Mouse (Mus musculus) myocyte (in vitro differentiated cells): ENCODE measurements around the gene Snx30. TPM values are rescaled to one million over a fixed set of nuclear protein-coding genes. Genes with fewer than 3 reads are reported as not detected.

Experiments
- H3K27me3 ChIP-seq: one replicate; pipeline ENCODE4 v1.6.1; 2011; ENCODE audit not compliant: control insufficient read depth, insufficient read depth, insufficient read length
- H3K36me3 ChIP-seq: one replicate; pipeline ENCODE4 v1.6.1; 2011; ENCODE audit not compliant: control insufficient read depth, insufficient read depth
- H3K4me2 ChIP-seq: one replicate; pipeline ENCODE4 v1.6.1; 2011; ENCODE audit warnings: low read depth, control low read depth
- H3K4me3 ChIP-seq: one replicate; pipeline ENCODE4 v1.5.1; 2011; ENCODE audit warnings: mild to moderate bottlenecking, control low read depth, moderate library complexity
- H3K79me2 ChIP-seq: one replicate; pipeline ENCODE4 v1.6.1; 2011; ENCODE audit not compliant: control insufficient read depth, insufficient read depth
- H3ac ChIP-seq: one replicate; pipeline ENCODE4 v1.6.1; 2011; ENCODE audit not compliant: control insufficient read depth, insufficient read length
- CEBPB ChIP-seq: IDR thresholded peaks from 2 replicates; pipeline ENCODE4 v1.6.1; 2011; ENCODE audit warnings: mild to moderate bottlenecking, moderate library complexity; ENCODE audit not compliant: poor library complexity, insufficient read depth, severe bottlenecking
- E2F4 ChIP-seq: IDR thresholded peaks from one replicate; pipeline ENCODE4 v1.6.1; 2011; ENCODE audit warnings: mild to moderate bottlenecking, control low read depth, moderate library complexity; ENCODE audit not compliant: insufficient read depth
- MAX ChIP-seq: IDR thresholded peaks from one replicate; pipeline ENCODE4 v1.6.1; 2011; ENCODE audit warnings: low read depth, mild to moderate bottlenecking, control low read depth
- MYOD1 ChIP-seq, 3 experiments: IDR thresholded peaks; one replicate each; pipeline ENCODE4 v1.6.1; 2011; ENCODE audit warnings: control low read depth in 2 of 3, low read depth in 2 of 3, mild to moderate bottlenecking in 2 of 3, moderate library complexity in 1 of 3; ENCODE audit not compliant: insufficient read length in 2 of 3, control insufficient read depth in 1 of 3
- MYOG ChIP-seq, 3 experiments: IDR thresholded peaks; one replicate each; pipeline ENCODE4 v1.6.1; 2011; ENCODE audit warnings: control low read depth in 2 of 3, low read depth in 2 of 3, mild to moderate bottlenecking in 2 of 3; ENCODE audit not compliant: insufficient read length in 2 of 3, control insufficient read depth in 1 of 3, insufficient read depth in 1 of 3
- POLR2A ChIP-seq: IDR thresholded peaks from one replicate; pipeline ENCODE4 v1.6.1; 2011; ENCODE audit warnings: low read depth, mild to moderate bottlenecking, control low read depth, moderate library complexity; ENCODE audit not compliant: insufficient read length
- POLR2AphosphoS2 ChIP-seq: IDR thresholded peaks from one replicate; pipeline ENCODE4 v1.6.1; 2011; ENCODE audit warnings: low read depth, control low read depth; ENCODE audit not compliant: insufficient read length
- REST ChIP-seq: IDR thresholded peaks from one replicate; pipeline ENCODE4 v1.6.1; 2011; ENCODE audit warnings: mild to moderate bottlenecking, control low read depth, moderate library complexity; ENCODE audit not compliant: insufficient read depth, insufficient read length
- SRF ChIP-seq: IDR thresholded peaks from one replicate; pipeline ENCODE4 v1.6.1; 2011; ENCODE audit warnings: low read depth; ENCODE audit not compliant: control insufficient read depth, insufficient read length
- TCF12 ChIP-seq: IDR thresholded peaks from one replicate; pipeline ENCODE4 v1.6.1; 2011; ENCODE audit warnings: mild to moderate bottlenecking, control low read depth; ENCODE audit not compliant: poor library complexity, insufficient read depth, severe bottlenecking
- TCF3 ChIP-seq: IDR thresholded peaks from one replicate; pipeline ENCODE4 v1.6.1; 2011; ENCODE audit warnings: low read depth, control low read depth; ENCODE audit not compliant: insufficient read length
- USF1 ChIP-seq: IDR thresholded peaks from one replicate; pipeline ENCODE4 v1.6.1; 2011; ENCODE audit warnings: low read depth, mild to moderate bottlenecking, control low read depth, moderate library complexity
- polyA plus RNA-seq: library from polyadenylated mRNA; unstranded; fragments of >200 nt; fragmentation: generic; extraction: Trizol; gene quantifications from one replicate; pipeline ENCODE4 v1.2.1, GENCODE M21; 2012; ENCODE audit warnings: missing spikeins

Snx30 gene
- polyA plus RNA-seq, 1 experiment: 2.6 TPM

- no peak overlapping the region for H3ac ChIP-seq
- H3K36me3 ChIP-seq: peaks cover 16% of the 10 kb centered on the region
- no peaks in the 10 kb centered on the region for H3K79me2 ChIP-seq
- no peak overlapping the region for H3K4me2 ChIP-seq
- H3K27me3 ChIP-seq: no peaks in the 10 kb centered on the region
- TF ChIP-seq CEBPB (no peak), SRF (no peak), TCF12 (no peak), POLR2A (no peak), E2F4 (no peak), USF1 (no peak), MYOD1 (IDR thresholded peaks at IDR 0.05; ENCODE audit: control insufficient read depth in 1 of 3, insufficient read length in 2 of 3, low read depth in 2 of 3) (no peak), MYOG (IDR thresholded peaks at IDR 0.05; ENCODE audit: control insufficient read depth in 1 of 3, insufficient read depth in 1 of 3, insufficient read length in 2 of 3, low read depth in 2 of 3) (no peak), TCF3 (no peak), MAX (no peak), POLR2AphosphoS2 (no peak), REST (no peak)
- H3K4me3 ChIP-seq: no peak overlapping the region
Observed at GRCm38 (mm10) chr4:59884136-59884696, 78.6 kb downstream of the Snx30 start.

GRCm38 (mm10) chr4:59886281-59886680 is 80.6 kb downstream of the Snx30 start:
- Histone ChIP-seq H3K4me2 (no peak overlapping the region), H3K36me3 (peaks cover 16% of the 10 kb centered on the region), H3K79me2 (no peaks in the 10 kb centered on the region), H3K4me3 (no peak overlapping the region), H3K27me3 (no peaks in the 10 kb centered on the region), H3ac (no peak overlapping the region)
- TF ChIP-seq REST (no peak), E2F4 (no peak), POLR2AphosphoS2 (no peak), MYOG (IDR thresholded peaks at IDR 0.05; ENCODE audit: control insufficient read depth in 1 of 3, insufficient read depth in 1 of 3, insufficient read length in 2 of 3, low read depth in 2 of 3) (no peak), POLR2A (no peak), MYOD1 (IDR thresholded peaks at IDR 0.05; ENCODE audit: control insufficient read depth in 1 of 3, insufficient read length in 2 of 3, low read depth in 2 of 3) (no peak), TCF12 (no peak), TCF3 (no peak), USF1 (no peak), SRF (no peak), CEBPB (no peak), MAX (no peak)

- no peak for TF ChIP-seq MYOD1 (IDR thresholded peaks at IDR 0.05; ENCODE audit: control insufficient read depth in 1 of 3, insufficient read length in 2 of 3, low read depth in 2 of 3)
- no peaks in the 10 kb centered on the region for H3K27me3 ChIP-seq
- H3ac ChIP-seq: no peak overlapping the region
- H3K4me2 ChIP-seq: no peak overlapping the region
- peaks cover 16% of the 10 kb centered on the region for H3K36me3 ChIP-seq
- no peak overlapping the region for H3K4me3 ChIP-seq
- H3K79me2 ChIP-seq: no peaks in the 10 kb centered on the region
Observed at GRCm38 (mm10) chr4:59887011-59887410, 81.4 kb downstream of the Snx30 start.

GRCm38 (mm10) chr4:59888014-59888413 is 82.4 kb downstream of the Snx30 start:
- H3K4me2 ChIP-seq: no peak overlapping the region
- no peak for TF ChIP-seq REST
- no peak for TF ChIP-seq MYOD1 (IDR thresholded peaks at IDR 0.05; ENCODE audit: control insufficient read depth in 1 of 3, insufficient read length in 2 of 3, low read depth in 2 of 3)
- no peak for TF ChIP-seq CEBPB
- no peak for TF ChIP-seq SRF
- peaks cover 11% of the 10 kb centered on the region for H3K36me3 ChIP-seq
- no peak overlapping the region for H3ac ChIP-seq
- no peak overlapping the region for H3K4me3 ChIP-seq
- H3K79me2 ChIP-seq: no peaks in the 10 kb centered on the region
- no peaks in the 10 kb centered on the region for H3K27me3 ChIP-seq

- Histone ChIP-seq H3K4me2 (no peak overlapping the region), H3K79me2 (no peaks in the 10 kb centered on the region), H3K27me3 (no peaks in the 10 kb centered on the region), H3ac (no peak overlapping the region), H3K4me3 (no peak overlapping the region), H3K36me3 (peaks cover 14% of the 10 kb centered on the region)
- TF ChIP-seq TCF12 (no peak), USF1 (no peak), REST (no peak), CEBPB (no peak)
Observed at GRCm38 (mm10) chr4:59890086-59890600, 84.5 kb downstream of the Snx30 start.
